ENCODE assay signal across 18 mouse cellular contexts in the genomic region with DNA sequence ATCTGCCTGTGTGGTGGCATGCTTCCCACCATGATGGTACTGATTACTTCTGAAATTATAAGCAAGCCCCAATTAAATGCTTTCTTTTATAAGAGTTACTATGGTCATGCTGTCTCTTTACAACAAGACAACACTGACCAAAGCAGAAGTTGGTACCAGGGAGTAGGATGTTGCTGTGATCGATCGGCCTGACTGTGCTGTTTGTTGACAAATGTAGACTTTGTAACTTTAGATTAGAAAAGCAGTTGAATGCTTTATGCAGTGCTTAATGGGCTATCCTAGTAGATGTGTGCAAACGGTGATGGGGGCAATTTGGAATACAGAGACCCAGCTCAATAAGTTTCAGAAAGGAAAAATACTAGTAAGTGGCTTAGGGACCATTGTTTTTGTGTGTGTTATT.
A peak's percentile ranks its signal among the peaks of the same experiment; 100 is the strongest.
DNase-seq lines count a peak whose midpoint lies in the region; ATAC-seq and TF ChIP-seq lines count a peak whose summit lies in the region.
"Had no signal": no experiment of that assay in that cellular context is flagged by ENCODE, and none has a peak within 500 bp of the region (broad histone marks: within the 10 kb centered on the region; RNA-seq: fewer than 3 reads in every experiment).

No protein-coding gene starts in this region.

- H3K4me2 ChIP-seq in liver, embryonic 13.5 days, result no peak overlapping the region
- H3K4me2 ChIP-seq in midbrain, embryonic 11.5 days, result no peak overlapping the region
- H3K4me2 ChIP-seq in midbrain, embryonic 15.5 days, result no peak overlapping the region
- no peak overlapping the region for H3K4me2 ChIP-seq in liver, postnatal 0 days (ENCODE audit: low read depth, low read length)
- H3K4me2 ChIP-seq: embryonic facial prominence, embryonic 12.5 days; forebrain, embryonic 13.5 days; forebrain, embryonic 15.5 days had no signal

- H3K36me3 ChIP-seq in liver, embryonic 13.5 days, result no peaks in the 10 kb centered on the region
- no peaks in the 10 kb centered on the region for H3K36me3 ChIP-seq in midbrain, embryonic 11.5 days (ENCODE audit: control insufficient read depth, insufficient read depth, low read length)
- H3K36me3 ChIP-seq in midbrain, embryonic 15.5 days (replicated peaks), result no peaks in the 10 kb centered on the region
- no peaks in the 10 kb centered on the region for H3K36me3 ChIP-seq in liver, postnatal 0 days (replicated peaks; ENCODE audit: insufficient read depth, low read length)
- H3K36me3 ChIP-seq: embryonic facial prominence, embryonic 10.5 days; embryonic facial prominence, embryonic 12.5 days; forebrain, embryonic 15.5 days had no signal

- no peak for DNase-seq in liver, embryonic 13.5 days
- DNase-seq in liver, result no peak
- DNase-seq in midbrain, embryonic 11.5 days (ENCODE audit: low spot score, missing footprints), result peak; percentile 12
- peak; percentile 52 for DNase-seq in liver, postnatal 0 days
- no peak for DNase-seq in adrenal gland, adult 2 months
- DNase-seq: adrenal gland, adult 8-10 months; adrenal gland, postnatal 14 days; adrenal gland, postnatal 36 days; cerebellum, adult 11-12 months; cerebellum, adult 2 months; cerebellum, adult 9-10 months; cerebellum, postnatal 10 days; cerebellum, postnatal 25 days had no signal

- H3K27ac ChIP-seq in liver, embryonic 13.5 days, result no peak overlapping the region
- H3K27ac ChIP-seq in midbrain, embryonic 11.5 days (ENCODE audit: low read depth, low read length), result no peak overlapping the region
- no peak overlapping the region for H3K27ac ChIP-seq in midbrain, embryonic 15.5 days
- peak overlapping the region; percentile 5; the same call in 1 of the 2 replicates for H3K27ac ChIP-seq in liver, postnatal 0 days (ENCODE audit: low read depth)
- H3K27ac ChIP-seq: embryonic facial prominence, embryonic 10.5 days; embryonic facial prominence, embryonic 12.5 days; forebrain, embryonic 13.5 days; forebrain, embryonic 15.5 days had no signal

- no peak overlapping the region for H3K4me3 ChIP-seq in liver, embryonic 13.5 days (replicated peaks)
- no peak overlapping the region for H3K4me3 ChIP-seq in midbrain, embryonic 11.5 days (ENCODE audit: low read depth, low read length)
- no peak overlapping the region for H3K4me3 ChIP-seq in midbrain, embryonic 15.5 days
- H3K4me3 ChIP-seq in liver, postnatal 0 days (ENCODE audit: low read depth, low read length), result no peak overlapping the region
- H3K4me3 ChIP-seq: embryonic facial prominence, embryonic 10.5 days; embryonic facial prominence, embryonic 12.5 days; forebrain, embryonic 13.5 days; forebrain, embryonic 15.5 days had no signal

- no peak for TF ChIP-seq CTCF in liver, postnatal 0 days (IDR thresholded peaks at IDR 0.05; ENCODE audit: low read depth)

- 63% methylated on average over 3 of the region's 3 CpGs for WGBS in liver, embryonic 13.5 days (ENCODE audit: insufficient replicate concordance)
- 90% methylated on average over 3 of the region's 3 CpGs for WGBS in midbrain, embryonic 11.5 days
- 92% methylated on average over 3 of the region's 3 CpGs for WGBS in midbrain, embryonic 15.5 days
- 62% methylated on average over 3 of the region's 3 CpGs for WGBS in liver, postnatal 0 days (ENCODE audit: insufficient replicate concordance)

- TF ChIP-seq EP300 in liver, postnatal 0 days (IDR thresholded peaks at IDR 0.05; ENCODE audit: low read depth), result no peak

- H3K9me3 ChIP-seq in liver, embryonic 13.5 days (replicated peaks), result no peaks in the 10 kb centered on the region
- no peaks in the 10 kb centered on the region for H3K9me3 ChIP-seq in midbrain, embryonic 11.5 days (ENCODE audit: control insufficient read depth, low read length)
- H3K9me3 ChIP-seq in midbrain, embryonic 15.5 days, result no peaks in the 10 kb centered on the region
- no peaks in the 10 kb centered on the region for H3K9me3 ChIP-seq in liver, postnatal 0 days (ENCODE audit: low read length)
- H3K9me3 ChIP-seq: embryonic facial prominence, embryonic 10.5 days; embryonic facial prominence, embryonic 12.5 days; forebrain, embryonic 13.5 days; forebrain, embryonic 15.5 days had no signal

- no peak overlapping the region for H3K9ac ChIP-seq in liver, embryonic 13.5 days
- no peak overlapping the region for H3K9ac ChIP-seq in midbrain, embryonic 11.5 days (ENCODE audit: low read length)
- no peak overlapping the region for H3K9ac ChIP-seq in midbrain, embryonic 15.5 days
- no peak overlapping the region for H3K9ac ChIP-seq in liver, postnatal 0 days (replicated peaks)
- H3K9ac ChIP-seq: embryonic facial prominence, embryonic 12.5 days; forebrain, embryonic 13.5 days; forebrain, embryonic 15.5 days had no signal

- H3K27me3 ChIP-seq in liver, embryonic 13.5 days, result no peaks in the 10 kb centered on the region
- no peaks in the 10 kb centered on the region for H3K27me3 ChIP-seq in midbrain, embryonic 11.5 days (ENCODE audit: control insufficient read depth, insufficient read depth, low read length)
- no peaks in the 10 kb centered on the region for H3K27me3 ChIP-seq in midbrain, embryonic 15.5 days (replicated peaks)
- H3K27me3 ChIP-seq in liver, postnatal 0 days (ENCODE audit: insufficient read depth, low read length), result no peaks in the 10 kb centered on the region
- H3K27me3 ChIP-seq: embryonic facial prominence, embryonic 12.5 days; forebrain, embryonic 13.5 days; forebrain, embryonic 15.5 days had no signal

- no peaks in the 10 kb centered on the region; the same call in 1 of the 2 replicates for H3K4me1 ChIP-seq in liver, embryonic 13.5 days (replicated peaks)
- H3K4me1 ChIP-seq in midbrain, embryonic 11.5 days (ENCODE audit: control insufficient read depth, insufficient read depth, low read length), result no peaks in the 10 kb centered on the region
- no peaks in the 10 kb centered on the region for H3K4me1 ChIP-seq in midbrain, embryonic 15.5 days
- peaks cover 4% of the 10 kb centered on the region; the same call in 1 of the 2 replicates for H3K4me1 ChIP-seq in liver, postnatal 0 days (ENCODE audit: insufficient read depth)
- H3K4me1 ChIP-seq: embryonic facial prominence, embryonic 10.5 days; embryonic facial prominence, embryonic 12.5 days; forebrain, embryonic 13.5 days; forebrain, embryonic 15.5 days had no signal

- ATAC-seq in liver, embryonic 13.5 days (ENCODE audit: low read depth), result peak; percentile 58
- ATAC-seq in midbrain, embryonic 11.5 days (ENCODE audit: low FRiP score), result no peak
- no peak for ATAC-seq in midbrain, embryonic 15.5 days (replicated peaks)
- ATAC-seq in liver, postnatal 0 days, result peak; percentile 76
- ATAC-seq: forebrain, embryonic 13.5 days; forebrain, embryonic 15.5 days had no signal

Comparison
In these comparisons a context has a peak if more than half of its experiments do, and no peak if none do; other contexts are left out.
1. DNase-seq: peak in midbrain, embryonic 11.5 days (single experiment) and liver, postnatal 0 days (single experiment); none in liver, embryonic 13.5 days (single experiment), liver (single experiment) and adrenal gland, adult 2 months (single experiment).
2. ATAC-seq: peak in liver, embryonic 13.5 days (single experiment) and liver, postnatal 0 days (single experiment); none in midbrain, embryonic 11.5 days (single experiment) and midbrain, embryonic 15.5 days (single experiment).